Mouse (Mus musculus) ES-E14 (cell line): ENCODE data around the gene St7.
A peak's percentile ranks its signal among the peaks of the same experiment; 100 is the strongest.

Source experiments
- ZC3H11A ChIP-seq: IDR thresholded peaks from 2 replicates; pipeline ENCODE4 v1.6.1; 2012; ENCODE audit warnings: low read depth, mild to moderate bottlenecking, inconsistent platforms, low read length, borderline replicate concordance
- ZNF384 ChIP-seq: IDR thresholded peaks from 2 replicates; pipeline ENCODE4 v1.6.1; 2012; ENCODE audit warnings: low read depth, low read length, inconsistent platforms

DNA sequence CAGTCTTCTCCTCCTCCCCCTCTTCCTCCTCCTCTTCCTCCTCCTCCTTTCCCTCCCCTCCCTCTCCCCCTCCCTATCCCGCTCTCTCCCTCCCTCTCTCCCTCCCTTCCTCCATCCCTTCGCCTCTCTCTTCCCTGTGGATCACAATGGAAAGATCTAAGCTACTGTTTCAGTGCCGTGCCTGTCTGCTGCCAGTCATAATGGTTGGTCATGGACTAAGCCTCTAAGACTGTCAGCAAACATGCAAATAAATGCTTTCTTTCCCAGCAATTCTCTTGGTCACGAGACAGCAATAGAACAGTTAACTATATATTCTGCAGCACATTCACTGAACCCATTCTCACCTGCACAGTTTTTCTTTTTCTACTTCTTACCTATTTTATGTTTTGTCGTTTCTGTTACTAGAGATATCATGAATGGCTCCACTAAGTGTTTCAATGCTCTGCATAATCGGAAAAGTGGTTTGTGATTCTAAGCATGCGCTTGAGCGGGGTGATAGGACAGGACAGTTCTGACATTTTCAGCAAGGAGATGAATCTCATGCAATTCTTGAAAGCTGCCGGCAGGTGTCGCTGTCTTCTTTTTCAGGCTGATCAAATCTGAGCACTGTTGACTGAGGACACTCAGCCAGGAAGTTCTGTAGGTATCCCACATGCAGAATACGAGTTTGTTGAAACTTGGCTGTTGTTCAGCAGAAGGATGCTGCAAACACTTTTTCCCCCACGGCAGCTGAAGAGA lies 17.5 kb upstream of the St7 start:
- TF ChIP-seq ZNF384 (no peak), ZC3H11A (peak; percentile 54; the same call in 1 of the 2 replicates)
